Mouse (Mus musculus): ENCODE data around the gene Rab1b.

Gene Rab1b

DNA sequence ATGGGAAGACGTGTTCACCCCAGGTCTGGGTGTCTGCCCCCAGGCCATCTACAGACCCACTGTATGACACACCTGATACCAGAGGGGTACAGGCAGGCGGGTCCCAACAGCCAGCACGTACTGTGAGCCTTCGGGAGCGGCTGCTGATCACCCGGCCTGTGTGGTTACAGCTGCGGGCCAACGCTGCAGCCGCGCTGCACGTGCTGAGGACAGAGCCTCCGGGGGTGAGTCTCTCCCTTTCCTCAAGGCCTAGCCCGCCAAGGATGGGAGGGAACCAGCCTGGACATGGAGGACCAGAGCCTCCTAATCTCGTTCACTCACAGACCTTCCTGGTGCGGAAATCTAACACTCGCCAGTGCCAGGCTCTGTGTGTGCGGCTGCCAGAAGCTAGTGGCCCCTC lies 55.8 kb downstream of the Rab1b start:
- DNase-seq (ENCODE audit: low spot score): peak; percentile 30

DNA sequence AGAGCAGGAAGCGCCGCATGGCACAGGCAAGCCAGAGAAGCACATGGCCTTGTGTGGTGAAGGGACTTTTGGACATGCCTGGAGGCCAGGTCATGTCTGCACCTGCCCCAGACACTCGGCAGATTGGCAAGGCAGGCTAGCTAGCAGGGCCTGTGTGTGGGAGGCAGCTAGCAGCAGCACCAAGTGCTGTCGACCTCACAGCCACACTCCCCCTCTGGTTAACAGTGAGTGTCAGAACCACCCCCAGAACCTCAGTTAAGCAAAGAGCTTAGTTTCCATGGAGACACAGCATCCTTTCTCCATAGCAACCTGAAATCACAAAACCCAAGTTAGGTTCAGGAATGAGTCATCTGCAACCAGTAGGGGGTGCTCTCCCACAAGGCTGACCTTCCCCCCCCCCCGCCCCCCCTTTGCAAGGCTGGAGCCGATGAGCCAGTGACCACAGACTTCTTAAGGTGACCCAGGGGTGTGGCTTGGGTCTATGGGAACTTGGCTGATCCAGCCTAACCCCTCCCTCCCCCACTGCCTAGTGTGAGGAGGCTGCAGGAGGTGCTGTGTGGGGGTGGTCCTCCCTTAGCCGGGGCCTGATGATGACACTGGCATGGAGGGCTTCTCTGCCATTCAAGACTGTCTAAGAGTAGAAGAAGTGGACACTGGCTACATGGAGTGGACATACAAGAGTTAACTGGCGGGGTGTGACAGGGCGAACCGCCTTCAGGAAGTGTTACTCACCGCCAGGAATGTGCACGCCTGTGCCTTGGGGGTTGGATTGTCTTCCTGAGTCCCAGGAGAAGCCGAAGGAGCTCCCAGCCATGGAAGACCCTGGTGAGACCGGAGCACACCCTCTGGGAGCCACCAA lies 56.6 kb downstream of the Rab1b start, which contains the start of gene Rin1:
TSS of gene Rin1 (plus strand) at position 435 of the 859 bp plus-strand sequence.
- DNase-seq (ENCODE audit: low spot score): peak; percentile 23

DNA sequence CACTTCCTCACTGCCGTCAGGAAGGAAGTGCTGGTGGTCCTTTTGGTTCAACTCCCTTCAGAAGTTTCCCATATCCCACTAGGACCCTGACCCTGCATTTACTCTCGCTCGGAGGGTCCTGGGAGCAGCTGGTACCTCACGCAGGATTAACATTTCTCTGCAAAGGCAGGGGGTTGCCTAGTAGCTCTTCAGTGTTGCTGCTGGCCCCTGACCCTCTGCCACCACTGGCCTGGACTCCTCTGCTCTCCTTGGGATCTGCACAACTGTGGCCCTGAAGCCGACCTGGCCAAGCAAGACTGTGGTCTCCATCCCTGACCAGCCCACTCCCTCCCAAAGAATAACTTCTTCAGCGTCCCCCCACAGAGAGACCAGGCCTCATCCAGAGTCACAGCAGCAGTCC lies 57.5 kb downstream of the Rab1b start:
- DNase-seq (ENCODE audit: low spot score): no peak

All from ovary, adult 18-20 months (tissue).